Mouse (Mus musculus) ES-Bruce4 (cell line): ENCODE data around the gene Pik3r1.

ENCODE experiments used
- EP300 ChIP-seq: IDR thresholded peaks from 2 replicates; pipeline ENCODE4 v1.6.1; 2011; ENCODE audit warnings: low read depth, low read length; ENCODE audit not compliant: insufficient read depth
- POLR2A ChIP-seq: IDR thresholded peaks from one replicate; pipeline ENCODE4 v1.8.1; 2011; ENCODE audit warnings: low read length; ENCODE audit not compliant: insufficient read depth

DNA sequence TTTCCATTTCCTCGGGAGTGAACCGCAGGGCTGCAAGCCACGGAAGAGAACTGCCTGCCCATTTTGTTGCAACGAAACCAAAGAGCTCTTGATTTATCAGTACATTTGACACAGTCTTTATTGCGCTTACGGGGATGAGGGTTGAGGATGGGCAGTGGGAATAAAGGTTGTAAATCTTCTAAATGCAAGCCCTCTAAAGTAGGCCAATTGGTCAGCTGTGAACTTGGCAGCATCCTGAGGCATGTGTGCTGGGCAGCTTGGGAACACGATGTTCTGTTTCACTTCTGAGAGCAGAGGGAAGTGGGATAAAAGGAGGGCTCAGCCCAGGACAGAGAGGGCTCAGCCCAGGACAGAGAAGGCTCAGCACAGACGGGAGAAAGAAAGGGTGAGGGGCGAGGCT is 43.9 kb upstream of the Pik3r1 start:
- TF ChIP-seq EP300 (no peak), POLR2A (no peak)
